Mouse (Mus musculus): ENCODE measurements around the gene Dcxr.

Gene Dcxr

GRCm38 (mm10) chr11:120721124-120722066 lies 5.7 kb downstream of the Dcxr start, which contains the start of gene Rac3:
Gene Rac3, plus strand, starts transcription at chr11:120721470.
- ChIA-PET POLR2A (interaction anchor here (0.5 to 5.8 kb wide), 108 partner anchors 8 to 775 kb away, joined by 3 to 44 read pairs (median 4); partner anchors contain the start of genes Cenpx (in 3 of the 4), Lrrc45 (in 2 of the 4), Mafg (in 2 of the 4) and P4hb (in 2 of the 4)), CTCF (interaction anchor here (0.5 to 7.4 kb wide), 157 partner anchors 8 to 1480 kb away, joined by 3 to 178 read pairs (median 4); partner anchors contain the start of genes Cbr2 (in 2 of the 4), Dus1l (in 2 of the 4), P4hb (in 2 of the 4) and Arl16 (in 1 of the 4))

GRCm38 (mm10) chr11:120720450-120720849 lies 6.6 kb downstream of the Dcxr start:
- POLR2A ChIA-PET, result interaction anchor here (0.6 to 5.8 kb wide), 76 partner anchors 9 to 426 kb away, joined by 3 to 44 read pairs (median 4); partner anchors contain the start of genes Pycr1 (in 3 of the 4), P4hb (in 2 of the 4), Rfng (in 2 of the 4) and Cd7 (in 1 of the 4)
- CTCF ChIA-PET, result interaction anchor here (0.5 to 7.4 kb wide), 174 partner anchors 8 to 1107 kb away, joined by 3 to 178 read pairs (median 4); partner anchors contain the start of genes Cbr2 (in 2 of the 4), P4hb (in 2 of the 4), Arl16 (in 1 of the 4) and Ccdc137 (in 1 of the 4)

- ChIA-PET CTCF (interaction anchor here (0.5 to 7.4 kb wide), 141 partner anchors 7 to 1106 kb away, joined by 3 to 178 read pairs (median 5); partner anchors contain the start of genes P4hb (in 2 of the 4), Arl16 (in 1 of the 4), Cbr2 (in 1 of the 4) and Ccdc137 (in 1 of the 4)), POLR2A (interaction anchor here (0.6 to 5.8 kb wide), 61 partner anchors 9 to 426 kb away, joined by 3 to 44 read pairs (median 4); partner anchors contain the start of genes Pycr1 (in 3 of the 4), P4hb (in 2 of the 4), Cd7 (in 1 of the 4) and Dus1l (in 1 of the 4))
Observed at GRCm38 (mm10) chr11:120719841-120720376, 7.2 kb downstream of the Dcxr start.

- POLR2A ChIA-PET, result interaction anchor here in 3 of 4 experiments (0.9 to 5.8 kb wide), 12 partner anchors 9 to 322 kb away, joined by 3 to 44 read pairs (median 8); no protein-coding TSS in a partner anchor
- CTCF ChIA-PET, result interaction anchor here in 3 of 4 experiments (0.6 to 7.4 kb wide), 13 partner anchors 31 to 407 kb away, joined by 4 to 178 read pairs (median 27); partner anchors contain the start of gene Notum (in 1 of the 3)
Observed at GRCm38 (mm10) chr11:120719242-120719641, 7.8 kb downstream of the Dcxr start.

GRCm38 (mm10) chr11:120715131-120715530 lies 11.9 kb downstream of the Dcxr start:
- ChIA-PET CTCF (interaction anchor here in 3 of 4 experiments (0.7 to 2.3 kb wide), 5 partner anchors 10 to 135 kb away, joined by 3 to 35 read pairs (median 8); no protein-coding TSS in a partner anchor), POLR2A (interaction anchor here in 2 of 4 experiments (0.6 to 29.7 kb wide), 15 partner anchors 14 to 266 kb away, joined by 3 to 509 read pairs (median 9); partner anchors contain the start of genes P4hb (in 2 of the 2), Pycr1 (in 2 of the 2), Aspscr1 (in 1 of the 2) and Mafg (in 1 of the 2))

GRCm38 (mm10) chr11:120714546-120714945 lies 12.5 kb downstream of the Dcxr start:
- ChIA-PET CTCF (interaction anchor here (0.6 to 2.3 kb wide), 14 partner anchors 10 to 230 kb away, joined by 3 to 35 read pairs (median 4); partner anchors contain the start of genes Mrpl12 (in 1 of the 4) and Notum (in 1 of the 4)), POLR2A (interaction anchor here in 3 of 4 experiments (0.6 to 29.7 kb wide), 41 partner anchors 8 to 410 kb away, joined by 3 to 509 read pairs (median 7); partner anchors contain the start of genes Aspscr1 (in 2 of the 3), Mafg (in 2 of the 3), P4hb (in 2 of the 3) and Pycr1 (in 2 of the 3))

- ChIA-PET CTCF (interaction anchor here (0.6 to 3.3 kb wide), 35 partner anchors 7 to 340 kb away, joined by 3 to 35 read pairs (median 4); partner anchors contain the start of genes Mrpl12 (in 1 of the 4), Notum (in 1 of the 4) and Rac3 (in 1 of the 4)), POLR2A (interaction anchor here (0.6 to 29.7 kb wide), 86 partner anchors 8 to 959 kb away, joined by 3 to 509 read pairs (median 4); partner anchors contain the start of genes Pycr1 (in 4 of the 4), Aspscr1 (in 2 of the 4), Mafg (in 2 of the 4) and Notum (in 2 of the 4))
Observed at GRCm38 (mm10) chr11:120713580-120714518, 13.2 kb downstream of the Dcxr start, which contains the start of the genes Cenpx and Lrrc45. Gene Cenpx, minus strand, starts transcription at chr11:120713738. Gene Lrrc45, plus strand, starts transcription at chr11:120713925.

- ChIA-PET POLR2A (interaction anchor here (0.6 to 29.7 kb wide), 78 partner anchors 8 to 960 kb away, joined by 3 to 509 read pairs (median 5); partner anchors contain the start of genes Pycr1 (in 4 of the 4), Aspscr1 (in 2 of the 4), Mafg (in 2 of the 4) and Notum (in 2 of the 4)), CTCF (interaction anchor here (0.6 to 3.3 kb wide), 30 partner anchors 8 to 341 kb away, joined by 3 to 35 read pairs (median 4); partner anchors contain the start of genes Rac3 (in 2 of the 4) and Mrpl12 (in 1 of the 4))
Observed at GRCm38 (mm10) chr11:120712771-120713568, 14.1 kb downstream of the Dcxr start.

- CTCF ChIA-PET, result interaction anchor here (0.6 to 4.4 kb wide), 15 partner anchors 8 to 133 kb away, joined by 3 to 28 read pairs (median 5); partner anchors contain the start of genes Rac3 (in 2 of the 4), Notum (in 1 of the 4) and Pycr1 (in 1 of the 4)
- POLR2A ChIA-PET, result interaction anchor here (0.7 to 29.7 kb wide), 21 partner anchors 9 to 342 kb away, joined by 3 to 509 read pairs (median 5); partner anchors contain the start of genes Rac3 (in 2 of the 4), Aspscr1 (in 1 of the 4), Notum (in 1 of the 4) and Pycr1 (in 1 of the 4)
Observed at GRCm38 (mm10) chr11:120711980-120712604, 15.0 kb downstream of the Dcxr start.

GRCm38 (mm10) chr11:120710672-120711071 lies 16.4 kb downstream of the Dcxr start:
- CTCF ChIA-PET, result interaction anchor here (0.9 to 4.4 kb wide), 13 partner anchors 10 to 67 kb away, joined by 3 to 28 read pairs (median 6); partner anchors contain the start of genes Rac3 (in 2 of the 4) and Pycr1 (in 1 of the 4)
- POLR2A ChIA-PET, result interaction anchor here in 3 of 4 experiments (0.6 to 29.7 kb wide), 25 partner anchors 9 to 341 kb away, joined by 3 to 509 read pairs (median 5); partner anchors contain the start of genes Pycr1 (in 2 of the 3), Aspscr1 (in 1 of the 3), Csnk1d (in 1 of the 3) and Notum (in 1 of the 3)

- POLR2A ChIA-PET, result interaction anchor here in 3 of 4 experiments (0.6 to 29.7 kb wide), 25 partner anchors 9 to 437 kb away, joined by 3 to 509 read pairs (median 6); partner anchors contain the start of genes Pycr1 (in 2 of the 3), Aspscr1 (in 1 of the 3), Mafg (in 1 of the 3) and Mrpl12 (in 1 of the 3)
- CTCF ChIA-PET, result interaction anchor here (0.5 to 4.4 kb wide), 17 partner anchors 11 to 550 kb away, joined by 3 to 28 read pairs (median 4); partner anchors contain the start of genes Narf (in 1 of the 4), Notum (in 1 of the 4) and Rac3 (in 1 of the 4)
Observed at GRCm38 (mm10) chr11:120709551-120709950, 17.5 kb downstream of the Dcxr start.

- ChIA-PET POLR2A (interaction anchor here (0.6 to 29.7 kb wide), 29 partner anchors 9 to 372 kb away, joined by 3 to 509 read pairs (median 4); partner anchors contain the start of genes Pycr1 (in 2 of the 4), Rac3 (in 2 of the 4), Aspscr1 (in 1 of the 4) and Mafg (in 1 of the 4)), CTCF (interaction anchor here in 2 of 4 experiments (0.8 to 4.4 kb wide), 5 partner anchors 11 to 69 kb away, joined by 3 to 28 read pairs (median 10); no protein-coding TSS in a partner anchor)
Observed at GRCm38 (mm10) chr11:120707969-120708368, 19.1 kb downstream of the Dcxr start.

GRCm38 (mm10) chr11:120707225-120707624 lies 19.9 kb downstream of the Dcxr start:
- CTCF ChIA-PET, result interaction anchor here (0.7 to 2.6 kb wide), 12 partner anchors 10 to 396 kb away, joined by 3 to 12 read pairs (median 5); no protein-coding TSS in a partner anchor

More at GRCm38 (mm10) chr11:120707225-120707624, 19.9 kb downstream of the Dcxr start:
- POLR2A ChIA-PET, result interaction anchor here in 3 of 4 experiments (0.8 to 29.7 kb wide), 25 partner anchors 9 to 439 kb away, joined by 3 to 509 read pairs (median 6); partner anchors contain the start of genes Mafg (in 2 of the 3), Pycr1 (in 2 of the 3), Aspscr1 (in 1 of the 3) and Mrpl12 (in 1 of the 3)

All from embryonic stem cell, embryonic (primary cell).